10 mouse cellular contexts compared by ENCODE assay signal in the genomic region with DNA sequence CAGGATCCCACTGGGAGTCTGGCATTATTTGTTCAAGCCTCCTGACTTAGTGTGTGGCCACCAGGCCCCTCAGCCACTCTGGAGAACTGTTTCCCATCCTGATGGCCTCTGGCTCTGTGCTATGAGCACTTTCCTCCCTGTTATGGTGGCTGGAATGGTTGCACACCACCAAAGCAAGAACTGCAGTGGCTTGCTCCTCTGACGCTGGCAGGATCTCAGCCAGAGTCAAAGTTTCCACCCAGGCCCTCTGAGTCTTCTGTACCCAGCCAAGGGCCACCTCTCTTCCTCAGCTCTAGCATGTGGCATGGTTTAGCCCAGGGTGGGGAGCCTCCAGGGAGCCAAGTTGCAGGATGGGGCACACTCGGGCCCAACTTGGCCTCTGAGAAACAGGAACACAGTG.
DNase-seq lines count a peak whose midpoint lies in the region; ATAC-seq and TF ChIP-seq lines count a peak whose summit lies in the region.
"Had no signal": no experiment of that assay in that cellular context is flagged by ENCODE, and none has a peak within 500 bp of the region (broad histone marks: within the 10 kb centered on the region; RNA-seq: fewer than 3 reads in every experiment).

No protein-coding gene starts in this region.

- peak overlapping the region; percentile 66 for H3K4me2 ChIP-seq in heart, postnatal 0 days (ENCODE audit: low read depth, low read length)
- peak overlapping the region; percentile 73 for H3K4me2 ChIP-seq in embryonic facial prominence, embryonic 15.5 days (replicated peaks)
- peak overlapping the region; percentile 69 for H3K4me2 ChIP-seq in hindbrain, postnatal 0 days (ENCODE audit: low read depth, low read length)
- peak overlapping the region; percentile 93 for H3K4me2 ChIP-seq in myocyte (ENCODE audit: low read depth)

- H3K4me3 ChIP-seq in heart, postnatal 0 days (ENCODE audit: low read depth, low read length) = peak overlapping the region; percentile 56; the same call in 1 of the 2 replicates
- peak overlapping the region; percentile 57 for H3K4me3 ChIP-seq in embryonic facial prominence, embryonic 15.5 days (replicated peaks)
- H3K4me3 ChIP-seq in hindbrain, postnatal 0 days (ENCODE audit: low read length) = peak overlapping the region; percentile 53
- peak overlapping the region; percentile 85 for H3K4me3 ChIP-seq in myocyte

- no peak overlapping the region for H3K27ac ChIP-seq in heart, postnatal 0 days (ENCODE audit: low read depth)
- H3K27ac ChIP-seq in embryonic facial prominence, embryonic 15.5 days (replicated peaks) = no peak overlapping the region
- no peak overlapping the region for H3K27ac ChIP-seq in hindbrain, postnatal 0 days
- H3K27ac ChIP-seq: liver, embryonic 15.5 days had no signal

- H3K9me3 ChIP-seq in heart, postnatal 0 days (replicated peaks; ENCODE audit: control insufficient read depth, low read length) = no peaks in the 10 kb centered on the region
- H3K9me3 ChIP-seq in embryonic facial prominence, embryonic 15.5 days (replicated peaks) = no peaks in the 10 kb centered on the region
- no peaks in the 10 kb centered on the region for H3K9me3 ChIP-seq in hindbrain, postnatal 0 days (ENCODE audit: low read length)
- H3K9me3 ChIP-seq: liver, embryonic 15.5 days had no signal

- peak overlapping the region; percentile 48 for H3ac ChIP-seq in myocyte (ENCODE audit: control insufficient read depth, insufficient read length)

- ATAC-seq in heart, postnatal 0 days (ENCODE audit: insufficient read depth, low read depth) = no peak
- ATAC-seq in embryonic facial prominence, embryonic 15.5 days (ENCODE audit: insufficient number of reproducible peaks, low FRiP score, low TSS enrichment, low read depth) = no peak
- ATAC-seq in hindbrain, postnatal 0 days = no peak

- TF ChIP-seq EP300 in heart, postnatal 0 days (IDR thresholded peaks at IDR 0.05; ENCODE audit: low read depth) = no peak

- 0 out of 2 replicates have a peak, but pooled peaks cover 8% of the 10 kb centered on the region for H3K4me1 ChIP-seq in heart, postnatal 0 days (ENCODE audit: control insufficient read depth, insufficient read depth)
- peaks cover 39% of the 10 kb centered on the region for H3K4me1 ChIP-seq in embryonic facial prominence, embryonic 15.5 days
- peaks cover 27% of the 10 kb centered on the region for H3K4me1 ChIP-seq in hindbrain, postnatal 0 days (ENCODE audit: insufficient read depth, low read length)
- H3K4me1 ChIP-seq: liver, embryonic 15.5 days had no signal

- peaks cover 3% of the 10 kb centered on the region; the same call in 1 of the 2 replicates for H3K36me3 ChIP-seq in heart, postnatal 0 days (replicated peaks; ENCODE audit: control insufficient read depth, insufficient read depth, low read length)
- 0 out of 2 replicates have a peak, but pooled peaks cover 3% of the 10 kb centered on the region for H3K36me3 ChIP-seq in embryonic facial prominence, embryonic 15.5 days
- H3K36me3 ChIP-seq in hindbrain, postnatal 0 days (ENCODE audit: insufficient read depth, low read length) = no peaks in the 10 kb centered on the region
- peaks cover 9% of the 10 kb centered on the region for H3K36me3 ChIP-seq in myocyte (ENCODE audit: control insufficient read depth, insufficient read depth)
- H3K36me3 ChIP-seq: liver, embryonic 15.5 days had no signal

- peak overlapping the region; percentile 21; the same call in 1 of the 2 replicates for H3K9ac ChIP-seq in heart, postnatal 0 days (replicated peaks; ENCODE audit: low read depth, low read length)
- no peak overlapping the region for H3K9ac ChIP-seq in embryonic facial prominence, embryonic 15.5 days
- peak overlapping the region; percentile 68; the same call in 1 of the 2 replicates for H3K9ac ChIP-seq in hindbrain, postnatal 0 days (replicated peaks; ENCODE audit: low read length)
- H3K9ac ChIP-seq: liver, embryonic 15.5 days had no signal

- no peak for TF ChIP-seq POLR2A in myocyte (IDR thresholded peaks at IDR 0.05; ENCODE audit: insufficient read length, low read depth)

- DNase-seq in heart, postnatal 0 days (ENCODE audit: low spot score) = no peak
- DNase-seq in heart, adult 18-20 months = no peak
- no peak for DNase-seq in hindbrain, postnatal 0 days (ENCODE audit: low spot score)
- DNase-seq in testis, postnatal 14 days (ENCODE audit: low spot score) = no peak
- no peak for DNase-seq in cerebellum, adult 11 months
- no peak for DNase-seq in layer of hippocampus, postnatal 10 days (ENCODE audit: low spot score in 2 of 2)
- DNase-seq: kidney, adult 9 months had no signal

- H3K79me2 ChIP-seq in myocyte (ENCODE audit: control insufficient read depth, insufficient read depth) = peaks cover 28% of the 10 kb centered on the region

- WGBS in heart, postnatal 0 days = 80% methylated on average over 2 of the region's 2 CpGs
- WGBS in embryonic facial prominence, embryonic 15.5 days = 60% methylated on average over 2 of the region's 2 CpGs
- WGBS in hindbrain, postnatal 0 days = 71% methylated on average over 2 of the region's 2 CpGs

- no peak for TF ChIP-seq CTCF in heart, postnatal 0 days (IDR thresholded peaks at IDR 0.05; ENCODE audit: low read depth)
- no peak for TF ChIP-seq CTCF in hindbrain, postnatal 0 days (IDR thresholded peaks at IDR 0.05; ENCODE audit: low read depth)

- 0 out of 2 replicates have a peak, but pooled peaks cover 5% of the 10 kb centered on the region for H3K27me3 ChIP-seq in heart, postnatal 0 days (ENCODE audit: control insufficient read depth, insufficient read depth, low read length)
- H3K27me3 ChIP-seq in embryonic facial prominence, embryonic 15.5 days = no peaks in the 10 kb centered on the region
- H3K27me3 ChIP-seq in hindbrain, postnatal 0 days (ENCODE audit: insufficient read depth, low read length) = no peaks in the 10 kb centered on the region
- H3K27me3 ChIP-seq in myocyte (ENCODE audit: control insufficient read depth, insufficient read depth, insufficient read length) = no peaks in the 10 kb centered on the region

TF ChIP-seq in myocyte, 11 proteins besides CTCF, POLR2A, EP300 and RAD21:
- TF ChIP-seq MYOG (IDR thresholded peaks at IDR 0.05; ENCODE audit: control insufficient read depth in 1 of 3, insufficient read depth in 1 of 3, insufficient read length in 2 of 3, low read depth in 2 of 3) (no peak), REST (IDR thresholded peaks at IDR 0.05; ENCODE audit: insufficient read depth, insufficient read length) (no peak), MYOD1 (IDR thresholded peaks at IDR 0.05; ENCODE audit: control insufficient read depth in 1 of 3, insufficient read length in 2 of 3, low read depth in 2 of 3) (no peak)
